Mouse (Mus musculus): ENCODE results near the gene Zfp710.

- TF ChIP-seq CTCF (IDR thresholded peaks at IDR 0.05 in 2 of 3, conservative IDR thresholded peaks at IDR 0.05 in 1 of 3; ENCODE audit: control insufficient read depth in 1 of 3, insufficient read depth in 1 of 3, low read depth in 2 of 3, low read length in 3 of 3, poor library complexity in 1 of 3, severe bottlenecking in 1 of 3) (no peak), SMC3 (IDR thresholded peaks at IDR 0.05; ENCODE audit: low read depth, low read length) (no peak), GATA1 (IDR thresholded peaks at IDR 0.05; ENCODE audit: low read depth, low read length) (no peak), TBP (IDR thresholded peaks at IDR 0.05; ENCODE audit: low read depth, low read length) (no peak)
These were observed 13.9 kb upstream of the Zfp710 start for GRCm38 (mm10) chr7:80010680-80011079.

All from MEL (cell line).